Mouse (Mus musculus) ES-E14 (cell line): ENCODE measurements at regions not wholly inside any gene's neighbourhood (a gene's known extent, or its start where the extent isn't known, plus 50 kb on each side); places are given as distances from the start of the nearest gene placed in this dataset.

Source experiments
- HCFC1 ChIP-seq: IDR thresholded peaks from 2 replicates; pipeline ENCODE4 v1.6.1; 2012; ENCODE audit warnings: low read length, inconsistent platforms, borderline replicate concordance; ENCODE audit not compliant: insufficient read depth
- ZC3H11A ChIP-seq: IDR thresholded peaks from 2 replicates; pipeline ENCODE4 v1.6.1; 2012; ENCODE audit warnings: low read depth, mild to moderate bottlenecking, inconsistent platforms, low read length, borderline replicate concordance
- ZNF384 ChIP-seq: IDR thresholded peaks from 2 replicates; pipeline ENCODE4 v1.6.1; 2012; ENCODE audit warnings: low read depth, low read length, inconsistent platforms

DNA sequence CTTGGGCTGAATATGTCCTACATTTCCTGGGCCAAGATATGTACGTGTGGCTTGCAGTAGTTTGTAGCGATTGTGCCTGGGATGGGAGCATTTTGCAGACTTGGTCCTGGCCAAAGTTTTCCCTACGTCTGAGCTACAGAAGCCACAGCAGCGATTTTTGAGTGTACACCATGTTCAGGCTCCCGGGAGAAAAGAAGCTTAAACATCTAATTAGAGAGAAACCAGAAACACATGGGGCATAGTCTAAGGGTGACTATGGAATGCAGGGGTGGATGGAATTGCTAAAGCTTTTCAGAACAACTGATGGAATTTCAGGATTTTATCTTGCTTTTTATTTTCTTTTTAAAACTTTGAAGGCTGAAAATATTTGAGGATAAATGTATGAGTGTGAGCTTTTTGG is 79.3 kb upstream of the Ercc6l2 start:
- TF ChIP-seq ZC3H11A (no peak), ZNF384 (no peak), HCFC1 (no peak)
